Mouse (Mus musculus) thymus, postnatal 0 days (tissue): ENCODE data around the gene Olfr741. TPM values are rescaled to one million over a fixed set of nuclear protein-coding genes. Genes with fewer than 3 reads are reported as not detected.

Source experiments
- DNase-seq: peaks from one replicate; pipeline ENCODE4 v3.0.0-alpha.2; 2015; ENCODE audit warnings: low spot score
- polyA plus RNA-seq: library from polyadenylated mRNA; unstranded; fragments of >200 nt; fragmentation: Nextera tagmentation; extraction: Ambion mirVana; gene quantifications from 2 replicates; pipeline ENCODE4 v1.2.1, GENCODE M21; 2015

The Olfr741 gene
- not detected in 2 replicates for polyA plus RNA-seq

DNA sequence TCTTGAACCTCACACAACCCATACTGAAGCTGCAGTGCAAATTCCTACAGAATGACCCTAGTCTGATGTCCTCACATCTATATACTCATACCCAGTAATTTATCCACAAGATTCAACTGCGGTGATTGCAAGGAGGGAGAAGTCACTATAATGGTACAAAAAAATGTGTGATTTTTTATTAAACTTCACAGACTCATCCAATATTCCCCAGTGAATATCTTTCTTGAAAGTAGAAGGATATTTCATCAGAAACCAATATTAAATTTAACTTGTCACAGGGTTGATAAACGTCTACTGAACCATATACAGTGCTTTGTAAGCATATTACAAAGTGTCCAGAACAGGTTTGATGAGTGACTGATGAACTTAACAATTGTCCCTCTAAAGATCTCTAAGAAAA, at the start of gene Olfr741:
Gene Olfr741, plus strand, starts transcription at position 301 of the 400 bp plus-strand sequence.
- no peak for DNase-seq

DNA sequence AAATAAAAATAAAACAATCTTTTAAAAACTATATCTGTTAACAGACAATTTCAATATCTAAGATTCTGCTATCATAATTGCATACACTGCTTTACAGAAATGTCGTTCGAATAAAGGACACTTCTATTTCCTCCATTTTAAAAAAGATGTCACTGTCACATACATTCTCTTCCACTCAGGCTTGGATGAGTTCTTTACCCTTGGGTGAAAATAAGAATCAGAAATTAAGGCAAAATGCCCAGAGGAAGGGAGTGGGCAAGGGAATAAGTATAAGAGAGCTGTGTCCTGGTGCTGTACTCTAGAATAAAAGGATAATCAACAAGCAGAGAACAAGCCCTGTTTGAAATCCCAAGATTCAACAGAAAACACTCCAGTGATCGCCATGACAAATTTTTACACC, 27.3 kb upstream of the Olfr741 start, which contains the start of gene Olfr740:
Gene Olfr740, plus strand, starts transcription at position 301 of the 400 bp plus-strand sequence.
- no peak for DNase-seq

DNA sequence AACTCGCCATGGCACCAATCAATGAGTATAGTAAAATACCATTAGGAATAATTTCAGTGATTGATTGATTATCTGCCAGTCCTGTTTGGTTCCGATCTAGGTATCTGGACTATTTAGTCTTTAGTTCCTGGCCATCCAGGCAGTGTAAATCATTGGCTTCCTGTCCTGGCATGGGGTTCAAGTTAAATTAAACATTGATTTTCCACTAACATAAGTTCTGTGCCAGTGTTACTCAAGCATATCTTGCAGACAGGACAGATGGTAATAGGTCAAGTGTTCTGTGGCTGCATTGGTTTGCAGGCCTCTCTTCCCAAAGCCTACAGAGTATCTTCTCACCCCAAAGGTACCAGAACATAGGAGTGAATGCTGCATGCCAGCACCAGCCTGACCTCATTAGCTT, 5.9 kb downstream of the Olfr741 start:
- no peak for DNase-seq

DNA sequence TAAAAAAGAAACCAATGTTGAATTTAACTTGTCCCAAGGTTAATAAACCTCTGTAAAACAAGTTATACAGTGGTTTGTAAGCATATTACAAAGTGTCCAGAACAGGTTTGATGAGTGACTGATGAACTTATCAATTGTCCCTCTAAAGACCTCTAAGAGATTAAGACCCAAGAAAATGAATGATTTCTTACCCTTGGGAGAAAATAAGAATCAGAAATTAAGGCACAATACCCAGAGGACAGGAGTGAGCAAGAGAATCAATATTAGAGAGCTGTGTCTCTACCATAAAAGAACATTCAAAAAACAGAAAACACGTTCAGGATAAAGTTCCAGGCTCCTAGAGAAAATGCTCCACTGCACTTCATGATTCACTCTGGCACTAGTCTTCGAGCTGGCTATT, 30.8 kb downstream of the Olfr741 start, which contains the start of gene Olfr742:
Gene Olfr742, plus strand, starts transcription at position 301 of the 400 bp plus-strand sequence.
- DNase-seq, result no peak

DNA sequence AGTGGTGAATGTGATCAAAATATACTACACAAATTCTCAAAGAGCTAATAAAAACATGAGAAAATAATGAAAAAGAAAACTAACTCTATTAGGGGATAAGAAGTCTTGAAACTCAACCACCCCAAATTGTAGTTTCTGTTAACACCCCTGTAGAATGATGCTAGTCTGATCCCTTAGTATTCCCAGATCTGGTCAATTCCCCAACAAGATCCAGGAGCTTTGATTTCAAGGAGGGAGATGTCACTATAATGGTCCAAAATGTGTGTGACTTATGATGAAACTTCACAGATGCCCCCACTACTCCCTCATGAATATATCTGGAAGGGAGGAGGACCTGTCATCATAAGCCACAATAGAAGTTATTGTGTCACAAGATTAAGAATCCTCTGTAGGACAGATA, 49.0 kb downstream of the Olfr741 start, which contains the start of gene Olfr743:
Gene Olfr743, plus strand, starts transcription at position 301 of the 400 bp plus-strand sequence.
- DNase-seq, result no peak

Other genes starting within 250 kb of the Olfr741 start
- not detected in 2 replicates for gene Olfr731, start 230.9 kb upstream of the Olfr741 start, polyA plus RNA-seq
- gene Olfr732, start 188.5 kb upstream of the Olfr741 start, polyA plus RNA-seq, result not detected in 2 replicates
- gene Olfr733, start 171.2 kb upstream of the Olfr741 start, polyA plus RNA-seq, result not detected in 2 replicates
- not detected in 2 replicates for gene Olfr734, start 146.0 kb upstream of the Olfr741 start, polyA plus RNA-seq
- 0.04 TPM in 1 of 2 replicates, not detected in the other for gene Olfr735, start 123.9 kb upstream of the Olfr741 start, polyA plus RNA-seq
- 0.17 and 0.28 TPM in 2 replicates for gene Tlr11, start 114.8 kb upstream of the Olfr741 start, polyA plus RNA-seq
- not detected in 2 replicates for gene Olfr736, start 91.6 kb upstream of the Olfr741 start, polyA plus RNA-seq
- gene Olfr738, start 65.2 kb upstream of the Olfr741 start, polyA plus RNA-seq, result not detected in 2 replicates
- gene Olfr739, start 54.1 kb upstream of the Olfr741 start, polyA plus RNA-seq, result not detected in 2 replicates
- not detected in 2 replicates for gene Olfr740, start 27.2 kb upstream of the Olfr741 start, polyA plus RNA-seq
- gene Olfr742, start 30.9 kb downstream of the Olfr741 start, polyA plus RNA-seq, result not detected in 2 replicates
- gene Olfr743, start 49.1 kb downstream of the Olfr741 start, polyA plus RNA-seq, result not detected in 2 replicates
- gene Olfr744, start 142.1 kb downstream of the Olfr741 start, polyA plus RNA-seq, result not detected in 2 replicates
- gene Olfr745, start 166.7 kb downstream of the Olfr741 start, polyA plus RNA-seq, result not detected in 2 replicates
- not detected in 2 replicates for gene Olfr746, start 174.3 kb downstream of the Olfr741 start, polyA plus RNA-seq
- not detected in 2 replicates for gene Olfr747, start 220.5 kb downstream of the Olfr741 start, polyA plus RNA-seq
- not detected in 2 replicates for gene Olfr748, start 234.6 kb downstream of the Olfr741 start, polyA plus RNA-seq